Mouse (Mus musculus): Measurements from ENCODE around the gene Cdkl4. TPM values are rescaled to one million over a fixed set of nuclear protein-coding genes. Genes with fewer than 3 reads are reported as not detected.

The Cdkl4 gene
- polyA plus RNA-seq, 1 experiment from 2014 or later, result 3.7 TPM

- H3K4me2 ChIP-seq (replicated peaks), result no peak overlapping the region
- no peak overlapping the region for H3K9ac ChIP-seq (replicated peaks)
- H3K4me1 ChIP-seq, result no peaks in the 10 kb centered on the region
- no peaks in the 10 kb centered on the region for H3K9me3 ChIP-seq
- no peaks in the 10 kb centered on the region for H3K27me3 ChIP-seq
- no peak overlapping the region for H3K4me3 ChIP-seq
- H3K27ac ChIP-seq (replicated peaks), result no peak overlapping the region
- H3K36me3 ChIP-seq, result no peaks in the 10 kb centered on the region
- 74% methylated on average over 4 of the region's 4 CpGs for WGBS
- no peak for ATAC-seq (replicated peaks)
These were observed 67.8 kb downstream of the Cdkl4 start for GRCm38 (mm10) chr17:80509494-80510458.

- Histone ChIP-seq H3K4me1 (no peaks in the 10 kb centered on the region), H3K9me3 (no peaks in the 10 kb centered on the region), H3K4me3 (no peak overlapping the region), H3K4me2 (replicated peaks) (no peak overlapping the region), H3K27ac (replicated peaks) (no peak overlapping the region), H3K36me3 (no peaks in the 10 kb centered on the region), H3K27me3 (no peaks in the 10 kb centered on the region), H3K9ac (replicated peaks) (no peak overlapping the region)
- 89% methylated on average over 6 of the region's 6 CpGs for WGBS
- ATAC-seq (replicated peaks), result no peak
These were observed 71.8 kb downstream of the Cdkl4 start for GRCm38 (mm10) chr17:80505766-80506165.

GRCm38 (mm10) chr17:80505342-80505741, 72.3 kb downstream of the Cdkl4 start:
- Histone ChIP-seq H3K36me3 (no peaks in the 10 kb centered on the region), H3K4me2 (replicated peaks) (no peak overlapping the region), H3K9me3 (no peaks in the 10 kb centered on the region), H3K9ac (replicated peaks) (no peak overlapping the region), H3K4me1 (no peaks in the 10 kb centered on the region), H3K4me3 (no peak overlapping the region), H3K27me3 (no peaks in the 10 kb centered on the region), H3K27ac (replicated peaks) (no peak overlapping the region)
- no peak for ATAC-seq (replicated peaks)
- WGBS, result 76% methylated on average over 4 of the region's 4 CpGs

GRCm38 (mm10) chr17:80501805-80502172, 75.8 kb downstream of the Cdkl4 start:
- H3K36me3 ChIP-seq, result no peaks in the 10 kb centered on the region
- ATAC-seq (replicated peaks), result no peak
- 72% methylated on average over 2 of the region's 2 CpGs for WGBS

GRCm38 (mm10) chr17:80501037-80501804, 76.4 kb downstream of the Cdkl4 start:
- no peak for ATAC-seq (replicated peaks)
- Histone ChIP-seq H3K4me2 (replicated peaks) (no peak overlapping the region), H3K36me3 (no peaks in the 10 kb centered on the region), H3K9me3 (no peaks in the 10 kb centered on the region), H3K4me1 (no peaks in the 10 kb centered on the region), H3K9ac (replicated peaks) (no peak overlapping the region), H3K27ac (replicated peaks) (no peak overlapping the region), H3K27me3 (no peaks in the 10 kb centered on the region), H3K4me3 (no peak overlapping the region)
- WGBS, result 67% methylated on average over 5 of the region's 5 CpGs

More at GRCm38 (mm10) chr17:80501805-80502172, 75.8 kb downstream of the Cdkl4 start:
- Histone ChIP-seq H3K4me3 (no peak overlapping the region), H3K9me3 (no peaks in the 10 kb centered on the region), H3K27me3 (no peaks in the 10 kb centered on the region), H3K27ac (replicated peaks) (no peak overlapping the region), H3K4me1 (no peaks in the 10 kb centered on the region), H3K9ac (replicated peaks) (no peak overlapping the region), H3K4me2 (replicated peaks) (no peak overlapping the region)

DNA sequence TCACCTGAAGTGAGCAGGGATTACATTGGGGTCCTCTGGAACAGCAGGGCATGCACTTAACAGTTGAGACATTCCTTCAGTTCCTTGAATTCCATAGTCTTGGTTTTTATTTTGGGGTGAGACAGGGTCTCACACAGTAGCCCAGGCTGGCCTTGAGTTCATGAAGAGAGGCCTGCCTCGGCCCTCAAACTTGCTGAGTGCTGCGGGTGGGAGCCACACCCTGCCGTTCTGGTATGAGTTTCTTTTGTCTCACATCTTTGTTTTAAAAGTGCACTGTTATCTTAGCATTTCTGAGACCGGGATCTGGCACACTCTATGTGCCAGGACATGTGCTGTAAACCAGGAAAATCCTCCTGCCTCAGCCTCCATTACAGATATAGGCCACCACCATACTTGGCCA, 77.6 kb downstream of the Cdkl4 start:
- 83% methylated on average over 4 of the region's 4 CpGs for WGBS
- H3K9ac ChIP-seq (replicated peaks), result no peak overlapping the region
- H3K4me2 ChIP-seq (replicated peaks), result no peak overlapping the region
- no peaks in the 10 kb centered on the region for H3K27me3 ChIP-seq
- H3K9me3 ChIP-seq, result no peaks in the 10 kb centered on the region
- no peak overlapping the region for H3K4me3 ChIP-seq
- no peaks in the 10 kb centered on the region for H3K36me3 ChIP-seq
- H3K27ac ChIP-seq (replicated peaks), result no peak overlapping the region
- ATAC-seq (replicated peaks), result no peak
- no peaks in the 10 kb centered on the region for H3K4me1 ChIP-seq

GRCm38 (mm10) chr17:80498600-80499268, 78.9 kb downstream of the Cdkl4 start:
- Histone ChIP-seq H3K9ac (replicated peaks) (no peak overlapping the region), H3K4me2 (replicated peaks) (no peak overlapping the region), H3K27ac (replicated peaks) (no peak overlapping the region), H3K27me3 (no peaks in the 10 kb centered on the region), H3K4me3 (no peak overlapping the region), H3K36me3 (no peaks in the 10 kb centered on the region), H3K9me3 (no peaks in the 10 kb centered on the region), H3K4me1 (no peaks in the 10 kb centered on the region)
- WGBS, result 69% methylated on average over 11 of the region's 11 CpGs
- no peak for ATAC-seq (replicated peaks)

DNA sequence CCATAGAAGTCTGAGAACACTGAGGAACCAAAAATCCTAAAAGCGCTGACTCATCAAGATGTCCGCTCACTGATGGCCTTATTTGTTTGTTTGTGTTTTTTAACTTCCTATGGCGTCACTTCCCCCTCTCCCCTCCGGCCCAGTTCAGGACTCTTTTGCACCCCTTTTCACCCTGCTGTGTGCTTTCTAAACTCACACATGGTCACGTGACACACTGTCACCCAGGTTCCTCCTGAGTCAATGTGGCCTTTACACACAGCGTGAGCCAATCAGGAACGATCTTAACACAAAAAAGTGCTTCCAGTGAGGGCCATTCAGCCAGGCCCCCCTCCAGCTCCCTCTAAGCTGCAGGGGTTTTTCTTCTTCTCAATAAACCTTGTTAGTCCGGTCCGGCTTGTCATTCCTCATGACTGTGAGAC, 80.4 kb downstream of the Cdkl4 start:
- Histone ChIP-seq H3K4me3 (no peak overlapping the region), H3K36me3 (no peaks in the 10 kb centered on the region), H3K27ac (replicated peaks) (no peak overlapping the region), H3K27me3 (no peaks in the 10 kb centered on the region), H3K9me3 (no peaks in the 10 kb centered on the region), H3K9ac (replicated peaks) (no peak overlapping the region), H3K4me2 (replicated peaks) (no peak overlapping the region), H3K4me1 (no peaks in the 10 kb centered on the region)
- ATAC-seq (replicated peaks), result no peak
- 29% methylated on average over 9 of the region's 9 CpGs for WGBS

DNA sequence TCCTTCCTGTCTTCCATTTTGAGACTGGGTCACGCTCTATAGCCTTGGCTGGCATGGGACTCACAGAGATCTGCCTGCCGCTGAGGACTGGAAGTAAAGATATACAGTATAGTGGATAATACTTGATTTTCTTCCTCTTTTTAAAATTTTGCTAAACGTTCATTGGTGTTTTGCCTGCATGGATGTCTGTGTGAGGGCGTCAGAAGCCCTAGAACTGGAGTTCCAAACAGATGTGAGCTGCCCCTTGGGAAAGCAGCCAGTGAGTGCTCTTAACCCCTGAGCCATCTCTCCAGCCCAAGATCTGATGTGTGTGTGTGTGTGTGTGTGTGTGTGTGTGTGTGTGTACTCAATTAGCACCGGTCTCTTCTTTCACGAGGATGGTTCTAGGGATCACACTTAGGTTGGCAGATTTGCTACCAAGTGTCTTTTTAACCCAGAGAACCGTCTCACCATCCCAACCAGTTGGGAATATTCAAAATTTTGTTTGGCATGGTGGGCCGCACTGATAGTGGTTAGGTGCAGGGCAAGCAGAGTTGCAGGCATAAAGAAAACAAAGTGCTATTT, 80.9 kb downstream of the Cdkl4 start:
- Histone ChIP-seq H3K36me3 (no peaks in the 10 kb centered on the region), H3K27ac (replicated peaks) (no peak overlapping the region), H3K27me3 (no peaks in the 10 kb centered on the region), H3K4me3 (no peak overlapping the region), H3K9me3 (no peaks in the 10 kb centered on the region), H3K4me1 (no peaks in the 10 kb centered on the region), H3K9ac (replicated peaks) (no peak overlapping the region), H3K4me2 (replicated peaks) (no peak overlapping the region)
- 81% methylated on average over 8 of the region's 8 CpGs for WGBS
- ATAC-seq (replicated peaks), result no peak

GRCm38 (mm10) chr17:80496185-80496584, 81.4 kb downstream of the Cdkl4 start:
- Histone ChIP-seq H3K4me3 (no peak overlapping the region), H3K27ac (replicated peaks) (no peak overlapping the region), H3K9me3 (no peaks in the 10 kb centered on the region), H3K4me2 (replicated peaks) (no peak overlapping the region), H3K4me1 (no peaks in the 10 kb centered on the region), H3K36me3 (no peaks in the 10 kb centered on the region), H3K9ac (replicated peaks) (no peak overlapping the region), H3K27me3 (no peaks in the 10 kb centered on the region)
- 77% methylated on average over 6 of the region's 6 CpGs for WGBS
- no peak for ATAC-seq (replicated peaks)

DNA sequence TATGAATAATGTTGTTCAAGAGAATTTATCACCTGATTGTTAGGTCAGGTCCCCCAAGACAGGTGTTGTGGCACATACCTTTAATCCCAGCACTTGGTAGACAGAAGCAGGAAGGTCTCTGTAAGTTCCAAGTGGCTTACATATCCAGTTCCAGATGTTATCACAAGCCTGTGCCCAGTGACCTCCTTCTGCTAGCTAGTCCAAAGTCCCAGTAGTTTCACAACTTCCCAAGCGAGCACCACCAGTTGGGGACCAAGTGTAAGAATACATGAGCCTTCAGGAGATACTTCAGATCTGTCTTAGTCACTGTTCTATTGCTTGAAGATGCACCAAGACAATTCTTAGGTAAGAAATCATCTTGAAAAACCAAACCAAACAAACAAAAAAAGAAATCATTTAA, 83.7 kb downstream of the Cdkl4 start:
- Histone ChIP-seq H3K9me3 (no peaks in the 10 kb centered on the region), H3K27ac (replicated peaks) (no peak overlapping the region), H3K4me3 (no peak overlapping the region), H3K27me3 (no peaks in the 10 kb centered on the region), H3K9ac (replicated peaks) (no peak overlapping the region), H3K4me1 (no peaks in the 10 kb centered on the region), H3K36me3 (no peaks in the 10 kb centered on the region), H3K4me2 (replicated peaks) (no peak overlapping the region)
- WGBS, result 85% methylated on average over 1 of the region's 1 CpGs
- no peak for ATAC-seq (replicated peaks)

GRCm38 (mm10) chr17:80492811-80493210, 84.8 kb downstream of the Cdkl4 start:
- WGBS, result 92% methylated on average over 4 of the region's 4 CpGs

More at GRCm38 (mm10) chr17:80492811-80493210, 84.8 kb downstream of the Cdkl4 start:
- Histone ChIP-seq H3K9me3 (no peaks in the 10 kb centered on the region), H3K4me2 (replicated peaks) (no peak overlapping the region), H3K36me3 (no peaks in the 10 kb centered on the region), H3K27ac (replicated peaks) (no peak overlapping the region), H3K27me3 (no peaks in the 10 kb centered on the region), H3K4me1 (no peaks in the 10 kb centered on the region), H3K9ac (replicated peaks) (no peak overlapping the region), H3K4me3 (no peak overlapping the region)
- no peak for ATAC-seq (replicated peaks)

Data from forebrain, embryonic 15.5 days (tissue).